Mouse (Mus musculus) lung, adult 2 months (tissue): ENCODE data around the gene Pxn.

Experiments
- CTCF ChIP-seq: fragments of 200-500 bp; IDR thresholded peaks from 2 replicates; pipeline ENCODE4 v1.5.1; 2011; ENCODE audit warnings: mild to moderate bottlenecking, low read length, control low read depth; ENCODE audit not compliant: insufficient read depth
- POLR2A ChIP-seq: fragments of 200-500 bp; IDR thresholded peaks from 2 replicates; pipeline ENCODE4 v1.6.1; 2011; ENCODE audit warnings: low read depth, mild to moderate bottlenecking, control low read depth, low read length, borderline replicate concordance; ENCODE audit errors: extremely low read depth

GRCm38 (mm10) chr5:115473191-115473590 is 33.3 kb upstream of the Pxn start:
- no peak for TF ChIP-seq CTCF
- no peak for TF ChIP-seq POLR2A
